Mouse (Mus musculus): ENCODE results near the gene Olfr229.
"Not testable (repeated sequence)": the region's sequence is repeated elsewhere in the genome, so short reads cannot be mapped to it uniquely, and the experiment has no call there.

Olfr229 gene

GRCm38 (mm10) chr9:39907036-39907435, at the start of gene Olfr229:
Olfr229 (plus strand) TSS chr9:39907336.
- no peak for DNase-seq (ENCODE audit: low spot score in 2 of 2)

- no peak for DNase-seq (ENCODE audit: low spot score in 2 of 2)
These were observed 41.0 kb upstream of the Olfr229 start, which contains the start of gene Olfr972 for GRCm38 (mm10) chr9:39866122-39866521. Olfr972 (plus strand) TSS chr9:39866422.

- not testable (repeated sequence) for DNase-seq (ENCODE audit: low spot score in 2 of 2)
These were observed 35.1 kb upstream of the Olfr229 start for GRCm38 (mm10) chr9:39871986-39872385.

GRCm38 (mm10) chr9:39877541-39878396, 29.4 kb upstream of the Olfr229 start:
- not testable (repeated sequence) for DNase-seq (ENCODE audit: low spot score in 2 of 2)

GRCm38 (mm10) chr9:39905106-39905505, 2.0 kb upstream of the Olfr229 start:
- DNase-seq (ENCODE audit: low spot score in 2 of 2), result no peak

GRCm38 (mm10) chr9:39909939-39910338, 2.8 kb downstream of the Olfr229 start:
- DNase-seq (ENCODE audit: low spot score in 2 of 2), result no peak

GRCm38 (mm10) chr9:39927975-39928836, 21.1 kb downstream of the Olfr229 start:
- not testable (repeated sequence) for DNase-seq (ENCODE audit: low spot score in 2 of 2)

- not testable (repeated sequence) for DNase-seq (ENCODE audit: low spot score in 2 of 2)
These were observed 21.7 kb downstream of the Olfr229 start for GRCm38 (mm10) chr9:39928837-39929236.

- no peak for DNase-seq (ENCODE audit: low spot score in 2 of 2)
These were observed 30.1 kb downstream of the Olfr229 start, which contains the start of gene Olfr974 for GRCm38 (mm10) chr9:39937201-39937600. Olfr974 (plus strand) TSS chr9:39937501.

GRCm38 (mm10) chr9:39951946-39952345, 44.8 kb downstream of the Olfr229 start, which contains the start of gene Olfr975:
Olfr975 (minus strand) TSS chr9:39952046.
- DNase-seq (ENCODE audit: low spot score in 2 of 2), result no peak

- DNase-seq (ENCODE audit: low spot score in 2 of 2), result not testable (repeated sequence)
These were observed 53.9 kb downstream of the Olfr229 start, which contains the start of gene Olfr976 for GRCm38 (mm10) chr9:39961033-39961432. Olfr976 (minus strand) TSS chr9:39961133.
